Mouse (Mus musculus) C2C12 (cell line): ENCODE results near the gene Igsf3.

Source experiments
- CEBPB ChIP-seq: IDR thresholded peaks from one replicate; pipeline ENCODE4 v1.6.1; 2011; ENCODE audit warnings: low read depth, mild to moderate bottlenecking, control low read depth, moderate library complexity
- CTCF ChIP-seq: IDR thresholded peaks from one replicate; pipeline ENCODE4 v1.5.1; 2011; ENCODE audit not compliant: control insufficient read depth, insufficient read depth, insufficient read length
- MAX ChIP-seq: IDR thresholded peaks from one replicate; pipeline ENCODE4 v1.6.1; 2011; ENCODE audit warnings: mild to moderate bottlenecking, control low read depth
- USF1 ChIP-seq: IDR thresholded peaks from one replicate; pipeline ENCODE4 v1.6.1; 2011; ENCODE audit warnings: low read depth, mild to moderate bottlenecking, control low read depth, moderate library complexity

GRCm38 (mm10) chr3:101386430-101387016, 9.6 kb downstream of the Igsf3 start:
- TF ChIP-seq MAX: no peak
- TF ChIP-seq CTCF: no peak
- TF ChIP-seq USF1: no peak
- TF ChIP-seq CEBPB: no peak
